27 mouse cellular contexts compared by ENCODE assay signal in genomic region chr1:165882146-165882900, GRCm38 (mm10).
DNase-seq lines count a peak whose midpoint lies in the region; ATAC-seq and TF ChIP-seq lines count a peak whose summit lies in the region.
"Had no signal": no experiment of that assay in that cellular context is flagged by ENCODE, and none has a peak within 500 bp of the region (broad histone marks: within the 10 kb centered on the region; RNA-seq: fewer than 3 reads in every experiment).

No protein-coding gene starts in this region.

- H3K4me2 ChIP-seq in midbrain, embryonic 11.5 days = no peak overlapping the region
- H3K4me2 ChIP-seq in midbrain, postnatal 0 days (ENCODE audit: low read depth, low read length, poor library complexity, severe bottlenecking) = no peak overlapping the region
- H3K4me2 ChIP-seq: embryonic facial prominence, embryonic 15.5 days; hindbrain, embryonic 15.5 days; liver, embryonic 11.5 days; midbrain, embryonic 13.5 days had no signal

- no peak overlapping the region for H3K27ac ChIP-seq in midbrain, embryonic 11.5 days (ENCODE audit: low read depth, low read length)
- H3K27ac ChIP-seq in midbrain, postnatal 0 days (ENCODE audit: low read depth, low read length) = no peak overlapping the region
- H3K27ac ChIP-seq: embryonic facial prominence, embryonic 15.5 days; heart, adult 2 months; hindbrain, embryonic 15.5 days; left cerebral cortex, adult 2 months; midbrain, embryonic 13.5 days had no signal

- H3K9me3 ChIP-seq in midbrain, embryonic 11.5 days (ENCODE audit: control insufficient read depth, low read length) = no peaks in the 10 kb centered on the region
- H3K9me3 ChIP-seq in midbrain, postnatal 0 days (ENCODE audit: low read length) = no peaks in the 10 kb centered on the region
- H3K9me3 ChIP-seq: embryonic facial prominence, embryonic 15.5 days; hindbrain, embryonic 15.5 days; midbrain, embryonic 13.5 days had no signal

- H3K36me3 ChIP-seq in midbrain, embryonic 11.5 days (ENCODE audit: control insufficient read depth, insufficient read depth, low read length) = peaks cover 6% of the 10 kb centered on the region; the same call in 1 of the 2 replicates
- peaks cover 14% of the 10 kb centered on the region for H3K36me3 ChIP-seq in midbrain, postnatal 0 days (ENCODE audit: insufficient read depth, low read length)
- H3K36me3 ChIP-seq in splenic B cell, adult 2 months (ENCODE audit: control insufficient read depth, insufficient read depth, low read length, poor library complexity, severe bottlenecking) = peaks cover 15% of the 10 kb centered on the region

- no peaks in the 10 kb centered on the region for H3K27me3 ChIP-seq in midbrain, embryonic 11.5 days (ENCODE audit: control insufficient read depth, insufficient read depth, low read length)
- no peaks in the 10 kb centered on the region for H3K27me3 ChIP-seq in midbrain, postnatal 0 days (ENCODE audit: insufficient read depth, low read length)
- H3K27me3 ChIP-seq in splenic B cell, adult 2 months (ENCODE audit: control insufficient read depth, insufficient read depth, low read length, poor library complexity, severe bottlenecking) = no peaks in the 10 kb centered on the region
- H3K27me3 ChIP-seq: embryonic facial prominence, embryonic 15.5 days; hindbrain, embryonic 15.5 days; midbrain, embryonic 13.5 days had no signal

- no peak for TF ChIP-seq CTCF in midbrain, postnatal 0 days (IDR thresholded peaks at IDR 0.05)

- no peak for ATAC-seq in midbrain, embryonic 11.5 days (ENCODE audit: low FRiP score)
- ATAC-seq in midbrain, postnatal 0 days (ENCODE audit: low FRiP score) = no peak
- no peak for ATAC-seq in activated CD4-positive, CD25-positive, alpha-beta regulatory T cell, adult 4 months
- ATAC-seq: forebrain, embryonic 16.5 days; intestine, embryonic 16.5 days; liver, postnatal 0 days; lung, postnatal 0 days; midbrain, embryonic 13.5 days had no signal

- 64% methylated on average over 8 of the region's 8 CpGs for WGBS in midbrain, embryonic 11.5 days
- 65% methylated on average over 8 of the region's 8 CpGs for WGBS in midbrain, postnatal 0 days

- peak; percentile 76 for DNase-seq in midbrain, embryonic 11.5 days (ENCODE audit: low spot score, missing footprints)
- no peak for DNase-seq in midbrain, postnatal 0 days (ENCODE audit: low spot score)
- DNase-seq in cerebellum, adult 11-12 months = peak; percentile 22
- peak; percentile 35 to 57 for DNase-seq in cerebellum, postnatal 25 days
- peak; percentile 11 for DNase-seq in splenic B cell, adult 2 months (ENCODE audit: low read depth, low spot score)
- no peak for DNase-seq in lung, postnatal 25 days (ENCODE audit: low spot score)
- DNase-seq in gastrocnemius, postnatal 4 days (ENCODE audit: low spot score in 2 of 2) = no peak
- DNase-seq: adrenal gland, postnatal 36 days; gastrocnemius, postnatal 14 days; heart, adult 2 months; heart, postnatal 36 days; kidney, postnatal 4 days; layer of hippocampus, adult 9-11 months; left cerebral cortex, postnatal 4 days; liver, postnatal 0 days; retina, postnatal 1 day; right cerebral cortex, postnatal 25 days; thymus, postnatal 14 days had no signal

- no peak overlapping the region for H3K4me3 ChIP-seq in midbrain, embryonic 11.5 days (ENCODE audit: low read depth, low read length)
- no peak overlapping the region for H3K4me3 ChIP-seq in midbrain, postnatal 0 days (ENCODE audit: low read depth, low read length)
- H3K4me3 ChIP-seq: embryonic facial prominence, embryonic 15.5 days; heart, adult 2 months; hindbrain, embryonic 15.5 days; left cerebral cortex, adult 2 months; midbrain, embryonic 13.5 days had no signal

- H3K9ac ChIP-seq in midbrain, embryonic 11.5 days (ENCODE audit: low read length) = no peak overlapping the region
- no peak overlapping the region for H3K9ac ChIP-seq in midbrain, postnatal 0 days (replicated peaks; ENCODE audit: low read length, poor library complexity, severe bottlenecking)
- H3K9ac ChIP-seq: embryonic facial prominence, embryonic 15.5 days; hindbrain, embryonic 15.5 days; liver, postnatal 0 days; midbrain, embryonic 13.5 days had no signal

- H3K4me1 ChIP-seq in midbrain, embryonic 11.5 days (ENCODE audit: control insufficient read depth, insufficient read depth, low read length) = no peaks in the 10 kb centered on the region
- no peaks in the 10 kb centered on the region for H3K4me1 ChIP-seq in midbrain, postnatal 0 days (ENCODE audit: insufficient read depth, low read length)
- H3K4me1 ChIP-seq: embryonic facial prominence, embryonic 15.5 days; hindbrain, embryonic 15.5 days; midbrain, embryonic 13.5 days had no signal

Comparison
In these comparisons a context has a peak if more than half of its experiments do, and no peak if none do; other contexts are left out.
1. DNase-seq: peak in midbrain, embryonic 11.5 days (single experiment), cerebellum, adult 11-12 months (single experiment), cerebellum, postnatal 25 days (2 of 2) and splenic B cell, adult 2 months (single experiment); none in midbrain, postnatal 0 days (single experiment), lung, postnatal 25 days (single experiment) and gastrocnemius, postnatal 4 days (0 of 2).